Mouse (Mus musculus) ES-E14 (cell line): ENCODE measurements at regions not wholly inside any gene's neighbourhood (a gene's known extent, or its start where the extent isn't known, plus 50 kb on each side); places are given as distances from the start of the nearest gene placed in this dataset.

Experiments used
- CHD2 ChIP-seq: IDR thresholded peaks from 2 replicates; pipeline ENCODE4 v1.6.1; 2014; ENCODE audit warnings: mild to moderate bottlenecking, low read depth, low read length, inconsistent platforms
- HCFC1 ChIP-seq: IDR thresholded peaks from 2 replicates; pipeline ENCODE4 v1.6.1; 2012; ENCODE audit warnings: low read length, inconsistent platforms, borderline replicate concordance; ENCODE audit not compliant: insufficient read depth
- ZC3H11A ChIP-seq: IDR thresholded peaks from 2 replicates; pipeline ENCODE4 v1.6.1; 2012; ENCODE audit warnings: low read depth, mild to moderate bottlenecking, inconsistent platforms, low read length, borderline replicate concordance
- ZNF384 ChIP-seq: IDR thresholded peaks from 2 replicates; pipeline ENCODE4 v1.6.1; 2012; ENCODE audit warnings: low read depth, low read length, inconsistent platforms

GRCm38 (mm10) chr6:51708011-51708410 lies 184.3 kb downstream of the Snx10 start:
- TF ChIP-seq ZC3H11A: no peak
- TF ChIP-seq ZNF384: no peak
- no peak for TF ChIP-seq HCFC1
- no peak for TF ChIP-seq CHD2
